Mouse (Mus musculus): Measurements from ENCODE around the gene Lax1.

Gene Lax1

DNA sequence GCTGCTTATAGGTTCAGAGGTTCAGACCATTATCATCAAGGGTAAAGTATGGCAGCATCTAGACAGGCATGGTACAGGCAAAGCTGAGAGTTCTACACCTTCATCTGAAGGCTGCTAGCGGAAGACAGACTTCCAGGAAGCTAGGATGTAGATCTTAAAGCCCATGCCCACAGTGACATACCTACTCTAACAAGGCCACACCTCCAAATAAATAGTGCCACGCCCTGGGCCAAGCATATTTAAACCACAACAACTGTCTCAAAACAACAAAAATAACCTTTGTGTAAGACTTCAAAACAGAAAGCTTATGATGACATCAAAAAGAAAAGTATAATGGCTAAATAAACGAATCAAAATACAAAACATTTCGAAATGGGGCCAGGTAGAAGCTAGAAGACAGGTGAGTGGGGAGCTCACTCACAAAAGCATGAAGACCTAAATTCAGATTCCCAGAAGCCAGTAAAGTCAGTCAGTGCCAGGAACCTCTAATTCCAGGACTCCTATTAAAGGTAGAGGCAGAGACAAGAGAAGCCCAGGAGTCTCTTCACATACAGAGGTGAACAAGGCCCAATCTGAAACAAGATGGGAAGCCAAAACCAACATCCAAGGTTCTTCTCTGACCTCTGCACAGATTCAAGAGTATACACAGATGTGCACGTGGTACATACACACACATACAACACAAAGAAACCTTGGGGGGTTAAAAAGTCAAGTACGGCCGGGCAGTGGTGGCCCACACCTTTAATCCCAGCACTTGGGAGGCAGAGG is 39.4 kb downstream of the Lax1 start:
- no peak for ATAC-seq (ENCODE audit: insufficient number of reproducible peaks, low FRiP score, low TSS enrichment)

DNA sequence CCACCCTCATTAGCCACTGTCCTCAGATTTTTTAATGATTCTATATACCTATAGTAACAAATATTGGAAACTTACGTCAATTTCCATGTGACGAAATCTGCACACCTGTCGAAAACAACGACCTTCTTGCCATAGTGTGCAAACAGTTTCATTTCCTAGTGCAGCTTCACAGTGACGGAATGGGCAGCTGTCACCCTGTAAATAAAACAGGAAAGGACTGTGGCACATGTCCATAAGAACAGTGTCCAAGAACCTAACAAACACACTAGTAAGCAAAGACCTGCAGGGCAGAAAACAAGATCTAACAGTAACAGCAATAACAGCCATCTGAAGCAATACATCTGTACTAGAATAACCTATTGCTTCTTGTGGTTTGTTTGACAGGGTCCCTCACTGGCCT is 44.3 kb downstream of the Lax1 start:
- no peak for ATAC-seq (ENCODE audit: insufficient number of reproducible peaks, low FRiP score, low TSS enrichment)

DNA sequence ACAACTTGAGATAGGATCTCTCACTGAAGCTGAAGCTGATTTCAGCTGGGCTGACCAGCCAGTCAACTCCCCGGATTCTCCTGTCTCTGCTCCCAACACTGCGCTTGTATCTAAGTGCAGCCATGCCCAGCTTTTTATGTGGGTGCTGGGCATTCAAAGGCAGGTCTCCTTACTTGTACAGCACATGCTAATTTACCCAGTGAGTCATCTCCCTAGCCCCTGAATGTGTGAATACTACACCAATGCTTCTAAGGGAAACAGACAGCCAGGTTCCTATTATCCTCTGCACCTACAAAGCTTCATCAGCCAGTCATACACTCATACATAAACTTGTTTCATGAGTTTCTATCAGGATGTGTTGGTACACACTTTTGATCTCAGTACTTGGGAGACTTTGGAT is 48.7 kb downstream of the Lax1 start:
- no peak for ATAC-seq (ENCODE audit: insufficient number of reproducible peaks, low FRiP score, low TSS enrichment)

DNA sequence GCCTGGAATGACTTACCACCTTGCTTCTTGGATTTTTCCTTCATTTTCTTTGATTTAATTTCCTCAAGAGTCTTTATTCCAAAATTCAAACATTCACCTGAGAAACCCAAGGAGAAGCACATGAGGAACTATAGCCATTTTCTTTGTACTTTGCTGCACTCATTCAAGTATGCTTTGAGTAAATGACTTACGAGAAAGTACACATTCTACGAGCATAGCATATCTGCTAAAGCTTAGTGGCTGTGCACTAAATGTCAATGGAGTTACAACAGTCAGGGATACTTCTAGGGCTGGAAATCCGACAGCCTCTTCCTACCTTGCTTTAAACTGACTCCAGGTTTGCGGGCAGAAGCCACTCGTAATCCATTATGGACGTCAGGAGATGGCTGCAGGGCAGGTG is 51.4 kb downstream of the Lax1 start:
- ATAC-seq (ENCODE audit: insufficient number of reproducible peaks, low FRiP score, low TSS enrichment), result no peak

DNA sequence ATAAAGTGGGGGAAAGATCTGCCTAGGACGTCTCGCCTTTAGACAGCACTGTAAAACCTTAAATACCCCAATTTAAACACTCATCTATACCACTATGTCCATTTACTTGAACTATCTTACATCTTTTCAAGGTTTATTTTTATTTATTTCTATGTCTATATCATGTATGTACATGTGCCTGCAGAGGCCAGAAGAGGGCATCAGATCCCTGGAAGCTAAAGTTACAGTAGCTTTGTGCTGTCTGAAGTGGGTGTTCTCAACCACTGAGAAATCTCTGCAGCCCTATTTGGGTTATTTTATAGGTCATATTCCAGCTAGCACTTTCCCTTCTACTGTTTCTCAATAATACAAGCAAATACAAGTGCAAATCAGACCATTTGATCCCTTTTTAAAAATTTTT is 57.7 kb downstream of the Lax1 start:
- ATAC-seq (ENCODE audit: insufficient number of reproducible peaks, low FRiP score, low TSS enrichment), result no peak

Measured in cerebellum, adult (tissue).